Mouse (Mus musculus) heart, postnatal 36 days (tissue): ENCODE results near the gene Efna4. TPM values are rescaled to one million over a fixed set of nuclear protein-coding genes. Genes with fewer than 3 reads are reported as not detected.
A peak's percentile ranks its signal among the peaks of the same experiment; 100 is the strongest.

Source experiments
- DNase-seq, 2 experiments: peaks; one replicate each; pipeline ENCODE4 v3.0.0; 2021 to 2022
- intact Hi-C: fragments of 180-260 bp; cut with DNase I; formaldehyde crosslinking; loops from one replicate; pipeline ENCODE4 v1.15.1; 2025
- total RNA-seq, 2 experiments: library from RNA; stranded (reverse); gene quantifications; 2 replicates each; pipeline ENCODE4 v1.2.3; 2021

Gene Efna4
- total RNA-seq, 2 experiments from 2014 or later = 0.19 to 0.22 TPM

DNA sequence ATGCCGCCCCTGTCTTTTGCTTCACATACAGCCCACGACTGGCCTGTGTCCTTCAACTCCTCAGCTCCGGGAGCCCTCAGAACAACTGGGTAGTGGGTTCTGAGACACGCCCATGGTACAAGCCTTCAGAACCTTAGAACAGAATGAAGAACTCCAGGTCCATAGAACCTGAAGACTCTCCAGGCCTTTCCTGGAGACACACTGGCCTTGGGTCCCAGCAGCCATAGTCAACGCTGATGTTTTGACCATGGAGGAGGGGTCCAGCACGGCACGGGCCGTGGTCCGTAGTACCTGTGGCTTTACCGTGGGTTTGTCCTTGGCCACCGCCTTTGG, 27.3 kb upstream of the Efna4 start, which contains the start of gene Dcst1:
Dcst1 (minus strand) TSS at position 101 of the 333 bp plus-strand sequence.
- DNase-seq = no peak
- intact Hi-C loops = no loop called here

DNA sequence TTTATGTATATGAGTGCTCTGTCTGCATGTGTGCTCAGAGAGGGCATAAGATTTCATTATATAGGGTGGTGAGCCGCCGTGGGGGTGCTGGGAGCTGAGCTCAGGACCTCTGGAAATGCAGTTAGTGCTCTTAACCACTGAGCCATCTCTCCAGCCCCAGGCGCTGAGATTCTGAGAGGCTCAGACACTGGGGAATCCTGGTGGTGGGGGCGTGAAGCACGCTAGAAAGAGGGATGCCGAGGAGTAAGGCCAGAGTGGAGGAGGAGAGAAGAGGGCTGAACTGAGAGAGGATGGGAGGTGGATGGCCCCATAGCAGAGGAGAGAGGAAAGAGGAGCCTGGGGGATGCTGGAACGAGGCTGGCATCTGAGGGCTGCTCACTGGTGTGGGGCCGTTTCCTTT, 26.8 kb upstream of the Efna4 start:
- DNase-seq = no peak
- intact Hi-C loops = no loop called here

DNA sequence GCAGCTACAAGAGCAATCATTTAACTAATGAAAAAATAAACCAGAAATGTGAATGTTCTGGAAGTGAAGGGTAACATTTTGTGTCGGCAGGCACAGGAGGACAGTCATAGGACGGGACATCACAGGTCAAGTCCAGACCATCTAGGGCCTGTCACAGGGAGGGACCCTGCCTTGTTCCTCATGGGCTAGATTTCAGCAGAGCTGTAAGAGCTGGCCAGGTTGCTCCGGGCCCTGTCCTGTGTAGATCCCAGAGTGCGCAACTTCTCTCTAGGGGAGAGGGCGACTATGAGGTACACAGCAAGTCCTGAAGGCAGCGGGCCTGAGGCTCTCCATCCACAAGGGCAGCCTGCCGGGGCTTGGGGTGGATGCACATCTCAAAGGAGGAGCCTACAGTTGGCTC, 23.8 kb upstream of the Efna4 start, which contains the start of gene Dcst2:
Dcst2 (plus strand) TSS at position 301 of the 400 bp plus-strand sequence.
- no peak for DNase-seq
- intact Hi-C loops = no loop called here

DNA sequence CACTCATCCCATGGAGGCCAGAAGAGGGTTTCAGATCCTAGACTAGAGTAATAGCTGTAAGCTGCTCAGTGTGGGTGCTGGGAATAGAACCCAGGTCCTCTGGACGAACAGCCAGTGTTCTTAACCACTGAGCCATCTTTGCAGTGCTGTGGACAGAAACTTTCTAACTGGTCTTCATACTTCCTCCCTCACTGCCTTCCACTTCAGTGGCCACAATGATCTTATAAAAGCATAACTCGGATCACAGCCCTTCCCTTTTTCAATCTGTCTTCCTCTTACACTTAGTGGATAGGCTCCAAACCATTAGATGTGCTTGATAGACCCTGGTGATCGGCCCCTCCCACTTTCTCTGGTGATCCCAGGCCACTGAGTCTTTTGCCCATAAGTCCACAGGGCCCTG, 22.4 kb upstream of the Efna4 start:
- DNase-seq = no peak
- intact Hi-C loops = no loop called here

DNA sequence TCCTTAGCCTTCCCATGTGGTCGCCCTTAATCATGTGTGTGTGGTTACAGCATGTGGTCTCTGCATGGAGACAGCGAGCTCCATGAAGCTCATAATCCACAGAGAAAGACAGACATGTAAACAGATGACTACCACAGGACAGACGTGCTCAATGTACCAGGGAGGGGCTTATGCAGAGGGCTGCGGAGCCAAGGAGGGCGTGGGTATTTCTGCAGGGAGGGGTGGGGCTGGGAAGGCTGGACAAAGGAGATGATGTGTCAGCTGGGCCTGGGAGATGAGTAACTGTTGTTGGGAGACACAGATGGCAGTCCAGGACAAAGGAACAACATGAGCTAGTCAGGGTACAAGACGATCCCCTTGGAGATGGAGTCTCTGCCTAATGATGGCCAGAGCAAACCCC, 21.8 kb upstream of the Efna4 start:
- intact Hi-C loops = no loop called here
- DNase-seq = no peak

DNA sequence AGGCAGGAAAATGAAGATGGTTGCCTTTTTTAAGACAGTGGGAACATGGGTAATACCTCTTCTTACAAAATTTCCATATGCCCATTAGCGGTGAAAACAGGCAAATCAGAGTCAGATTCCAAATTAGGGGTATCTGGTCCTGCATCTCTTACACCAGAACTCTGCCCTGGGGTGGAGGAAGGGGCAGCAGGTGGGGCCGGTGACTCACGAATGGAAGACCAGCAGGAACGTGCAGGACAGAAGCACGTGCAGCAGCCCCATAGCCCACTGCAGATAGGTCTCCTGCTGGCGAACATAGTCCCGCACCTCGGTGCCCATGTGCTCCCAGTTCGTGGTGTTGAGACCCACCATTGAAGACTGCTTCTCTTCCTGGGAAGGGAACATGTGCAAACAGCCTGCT, 18.2 kb upstream of the Efna4 start:
- intact Hi-C loops = no loop called here
- no peak for DNase-seq

DNA sequence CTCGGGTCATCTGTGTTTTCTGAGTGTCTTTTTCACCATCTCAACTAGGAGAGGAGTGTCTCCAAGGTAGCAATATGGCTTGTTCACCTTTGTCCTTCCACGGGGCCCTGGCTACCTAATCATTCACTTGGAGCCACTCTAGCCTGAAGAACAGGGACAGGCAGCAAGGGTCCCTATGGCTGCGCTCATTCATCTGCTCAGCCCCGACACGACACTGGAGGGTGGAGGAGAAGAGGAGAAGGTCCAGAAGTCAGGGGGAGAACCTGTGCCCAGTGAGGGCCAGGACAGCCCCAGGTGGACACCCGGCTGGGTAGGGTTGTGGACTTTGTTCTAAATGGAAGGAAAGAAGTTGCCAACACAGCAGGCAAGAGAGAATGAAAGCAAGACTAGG, 17.7 kb upstream of the Efna4 start:
- DNase-seq = no peak
- intact Hi-C loops = no loop called here

DNA sequence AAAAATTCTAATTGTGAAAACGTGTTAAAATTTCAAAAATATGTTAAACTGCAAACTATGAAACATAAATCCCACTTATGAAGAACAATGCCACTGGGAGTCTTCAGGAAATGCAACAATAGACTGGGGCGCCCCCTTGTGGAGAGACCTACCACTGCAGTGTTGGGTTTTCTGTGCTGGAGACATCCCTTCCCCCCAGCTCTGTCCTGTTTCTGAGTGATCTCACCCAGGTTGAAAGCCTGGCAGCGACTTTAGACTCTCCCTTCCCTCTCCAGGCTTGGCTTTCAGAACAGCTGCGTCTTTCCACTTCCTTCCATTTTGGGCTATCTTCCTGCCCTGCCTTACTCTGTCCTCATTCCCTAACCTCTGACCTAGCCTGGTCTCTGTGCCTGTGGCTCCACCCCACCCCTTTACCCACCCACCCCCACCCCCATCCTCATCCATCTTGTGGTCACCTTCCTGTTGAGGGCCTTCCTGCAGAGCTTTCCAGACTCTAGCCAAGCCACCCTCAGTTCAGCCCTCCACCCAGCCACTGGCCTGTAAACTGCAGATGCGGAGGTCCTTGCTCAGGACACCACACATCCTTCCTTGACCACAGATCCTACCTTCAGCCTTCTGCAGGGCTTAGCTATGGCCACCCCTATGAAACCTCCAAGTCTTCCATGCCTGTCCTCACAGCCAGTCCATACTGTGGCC, 17.1 kb upstream of the Efna4 start:
- intact Hi-C loops = loop anchor here (1.0 to 5.0 kb wide), 3 partner anchors 15 to 103 kb away; no protein-coding TSS in a partner anchor

DNA sequence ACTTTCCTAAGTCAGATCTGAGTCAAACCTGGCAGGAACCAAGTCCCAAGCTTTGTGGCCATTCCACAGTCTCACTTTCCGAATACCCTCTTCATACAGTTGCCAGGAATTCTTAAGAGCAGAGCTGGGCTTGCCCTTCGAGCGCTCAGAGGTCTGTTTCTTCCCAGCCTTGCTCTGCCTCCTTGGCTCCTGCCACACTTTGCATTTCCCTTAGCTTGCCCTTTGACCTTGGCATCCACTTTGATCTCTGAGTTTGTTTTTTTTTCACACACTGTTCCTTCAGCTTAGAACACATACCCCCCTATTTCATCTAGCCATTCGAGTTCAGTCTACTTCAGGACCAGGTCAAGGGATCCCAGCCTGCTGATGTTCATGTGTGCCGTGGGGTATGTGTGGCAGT, 13.4 kb upstream of the Efna4 start:
- no peak for DNase-seq
- intact Hi-C loops = loop anchor here (5.0 kb wide), 1 partner anchor 99 kb away; no protein-coding TSS in a partner anchor

More for the DNA sequence above, 17.1 kb upstream of the Efna4 start:
- DNase-seq = peak; percentile 88 to 91

DNA sequence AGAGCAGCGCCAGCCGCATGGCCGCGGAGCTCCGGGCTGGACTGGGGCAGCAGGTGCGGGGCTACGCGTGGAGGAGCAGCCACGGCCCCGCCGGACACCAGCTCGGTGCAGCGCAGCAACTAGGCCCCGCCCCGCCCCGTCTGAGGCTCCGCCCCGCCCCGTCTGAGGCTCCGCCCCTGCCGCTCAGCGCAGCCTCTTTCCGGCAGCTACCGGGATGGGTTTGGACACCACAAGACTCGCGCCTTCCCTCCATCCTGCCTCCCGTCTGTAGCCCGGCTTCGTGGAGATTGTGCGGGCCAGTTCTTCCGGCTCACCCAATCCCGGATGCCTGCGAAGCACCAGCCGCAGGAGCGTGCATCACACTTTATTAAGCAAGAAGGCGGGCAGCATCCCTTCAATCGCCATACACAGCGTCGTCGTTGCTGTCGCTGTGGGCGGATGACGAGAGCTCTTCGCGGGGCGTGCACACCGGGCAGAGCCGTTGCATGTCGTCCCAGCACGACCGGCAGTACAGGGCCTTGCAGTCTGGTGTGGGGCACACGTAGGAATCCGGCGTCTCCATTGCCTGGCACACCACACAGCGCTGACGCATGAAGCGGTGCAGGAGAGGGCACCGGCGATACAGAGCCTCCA, 12.2 kb upstream of the Efna4 start, which contains the start of gene Adam15:
Adam15 (minus strand) TSS at position 128 of the 633 bp plus-strand sequence.
- intact Hi-C loops = loop anchor here (2.0 to 5.0 kb wide), 2 partner anchors 45 to 98 kb away; partner anchors contain the start of gene Zbtb7b
- DNase-seq = peak; percentile 92 to 94

DNA sequence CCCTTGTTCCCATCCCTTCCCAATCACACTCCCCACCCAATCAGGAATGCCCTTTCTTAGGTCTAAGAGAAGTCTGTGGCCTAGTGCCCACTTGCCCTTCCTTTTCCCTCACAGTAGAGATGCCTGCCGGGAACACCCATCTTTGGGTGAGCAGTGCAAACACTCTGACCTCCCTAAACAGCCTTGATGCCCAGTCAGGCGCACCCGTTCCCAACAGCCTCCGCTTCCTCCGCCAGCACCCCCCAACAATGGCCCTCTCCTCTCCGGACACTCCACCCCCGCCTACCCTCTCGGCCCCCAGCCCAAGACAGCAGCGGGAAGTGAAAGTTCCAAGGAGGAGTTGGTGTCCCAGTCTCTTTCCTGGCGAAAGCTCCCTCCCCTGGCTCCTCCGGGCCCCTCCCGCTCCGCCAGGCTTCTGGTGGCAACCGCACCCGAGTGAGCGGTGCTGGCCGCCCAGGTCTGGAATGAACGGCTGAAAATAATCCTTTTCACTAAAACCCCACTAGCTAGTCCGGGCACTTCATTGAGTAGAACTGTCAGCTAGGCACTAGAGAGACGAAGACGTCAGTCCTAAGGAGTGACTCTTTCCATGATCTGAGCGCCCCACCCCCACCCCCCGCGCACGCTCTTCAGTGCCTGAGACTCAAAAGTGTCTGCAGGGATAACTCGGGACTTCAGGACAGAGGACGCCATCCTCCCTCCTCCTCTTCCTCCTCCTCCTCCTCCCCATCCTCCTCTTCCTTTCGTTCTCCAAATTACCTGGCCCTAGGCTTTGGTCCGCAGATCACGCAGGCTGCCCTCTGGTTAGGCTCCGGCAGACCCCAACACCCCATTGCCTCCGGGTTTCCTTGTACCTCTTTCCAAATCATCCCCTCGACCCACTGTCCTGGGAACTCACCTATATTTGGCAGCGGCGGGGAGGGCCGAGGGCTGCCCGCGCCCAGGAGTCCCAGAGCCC, 11.4 kb upstream of the Efna4 start:
- DNase-seq = peak; percentile 71 to 80
- intact Hi-C loops = loop anchor here (2.0 kb wide), 1 partner anchor 46 kb away; the partner anchor contains the start of gene Zbtb7b

DNA sequence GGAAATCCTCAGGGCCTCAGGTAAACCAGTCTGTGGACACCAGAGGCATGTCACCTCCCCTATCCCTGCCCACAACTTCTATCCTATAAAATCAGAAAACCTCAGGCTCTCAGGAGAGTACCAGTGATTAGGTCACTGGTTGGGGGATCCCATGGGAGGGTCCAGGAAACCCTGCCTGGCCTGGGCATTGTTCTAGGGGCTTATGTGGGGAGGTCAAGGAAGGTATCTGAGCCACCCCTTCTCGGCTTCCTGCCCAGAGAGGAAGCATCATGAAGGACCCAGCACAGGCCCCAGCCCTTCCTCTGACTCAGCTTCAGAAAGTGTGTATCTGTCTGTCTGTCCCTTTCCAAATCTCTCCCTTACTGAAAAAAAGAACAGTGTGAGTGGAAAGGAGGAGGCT, 10.1 kb upstream of the Efna4 start:
- intact Hi-C loops = loop anchor here (2.0 kb wide), 1 partner anchor 47 kb away; the partner anchor contains the start of gene Zbtb7b
- DNase-seq = peak; percentile 32 to 41

DNA sequence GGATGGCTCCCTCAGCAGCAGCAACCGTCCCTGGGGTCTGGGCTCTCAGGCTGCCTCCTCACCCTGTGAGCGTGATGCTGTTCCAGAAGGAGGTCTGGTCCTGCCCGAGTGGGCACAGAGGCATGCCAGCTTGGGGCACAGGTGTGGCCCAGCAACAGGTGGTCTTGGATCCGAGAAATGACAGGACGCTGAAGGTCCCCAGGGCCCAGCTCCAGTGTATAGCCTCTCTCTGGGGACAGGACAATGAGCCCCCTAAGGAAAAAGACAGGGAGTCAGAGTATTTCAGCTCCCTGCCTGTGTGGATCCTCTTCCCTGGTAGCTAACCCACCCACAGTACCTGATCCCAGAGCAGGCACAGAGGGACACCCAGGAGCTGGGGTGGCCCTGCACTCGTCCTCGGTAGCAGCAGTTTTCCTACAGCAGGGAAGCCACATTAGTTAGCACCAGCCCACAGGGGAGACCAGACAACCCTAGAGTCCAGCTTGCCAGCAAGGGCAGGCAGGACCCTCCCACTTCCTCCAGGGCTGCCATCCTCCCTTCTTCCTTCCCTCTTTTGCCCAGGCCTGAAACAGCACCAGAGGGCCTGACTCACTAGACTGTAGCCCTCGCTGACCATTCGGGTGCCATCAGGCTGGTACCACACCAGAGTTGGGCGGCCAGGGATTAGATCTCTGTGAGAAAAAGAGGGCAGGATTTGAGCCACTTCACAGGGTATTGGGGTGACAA, 9.2 kb upstream of the Efna4 start:
- DNase-seq = peak in 1 of 2 experiments; percentile 21
- intact Hi-C loops = no loop called here

DNA sequence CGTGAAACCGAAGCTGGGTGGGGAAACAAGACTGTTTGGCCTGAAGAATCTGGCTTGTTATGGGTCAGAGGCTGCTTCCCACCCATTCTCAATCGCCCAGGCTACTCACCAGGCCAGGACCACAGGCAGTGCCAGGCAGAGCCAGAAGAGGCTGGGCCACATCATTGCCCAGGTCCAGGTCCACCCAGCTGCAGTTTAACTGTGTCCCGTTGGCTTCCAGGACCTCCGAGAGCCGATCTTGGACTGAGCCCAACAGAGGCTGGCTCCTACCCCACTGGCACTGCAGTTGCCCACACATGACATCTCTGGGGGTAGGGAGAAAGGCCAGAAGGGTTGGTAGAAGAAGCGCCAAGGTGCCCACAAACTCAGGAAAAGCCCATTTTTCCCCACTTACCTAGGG, 5.5 kb upstream of the Efna4 start:
- no peak for DNase-seq
- intact Hi-C loops = no loop called here

DNA sequence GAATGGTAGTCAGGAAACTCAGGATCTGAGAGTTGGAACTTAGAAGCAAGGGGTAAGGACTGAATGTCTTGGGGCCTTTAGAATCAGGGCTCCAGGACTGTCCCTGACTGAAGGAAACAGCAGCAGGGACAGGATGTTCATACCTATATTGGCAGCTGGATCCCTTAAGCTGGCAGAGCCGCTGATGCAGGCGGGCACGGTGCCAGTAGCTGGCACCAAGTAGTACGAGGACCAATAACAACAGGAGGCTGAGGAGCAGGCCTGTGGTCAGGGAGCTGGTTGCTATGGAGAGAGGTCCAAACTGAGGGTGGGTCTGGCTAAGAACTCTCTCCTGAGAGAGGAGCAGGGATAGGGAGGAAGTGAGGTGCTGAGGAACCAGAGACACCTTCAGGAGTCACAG, 4.0 kb upstream of the Efna4 start:
- intact Hi-C loops = loop anchor here (2.0 kb wide), 2 partner anchors 143 to 347 kb away; no protein-coding TSS in a partner anchor
- no peak for DNase-seq

DNA sequence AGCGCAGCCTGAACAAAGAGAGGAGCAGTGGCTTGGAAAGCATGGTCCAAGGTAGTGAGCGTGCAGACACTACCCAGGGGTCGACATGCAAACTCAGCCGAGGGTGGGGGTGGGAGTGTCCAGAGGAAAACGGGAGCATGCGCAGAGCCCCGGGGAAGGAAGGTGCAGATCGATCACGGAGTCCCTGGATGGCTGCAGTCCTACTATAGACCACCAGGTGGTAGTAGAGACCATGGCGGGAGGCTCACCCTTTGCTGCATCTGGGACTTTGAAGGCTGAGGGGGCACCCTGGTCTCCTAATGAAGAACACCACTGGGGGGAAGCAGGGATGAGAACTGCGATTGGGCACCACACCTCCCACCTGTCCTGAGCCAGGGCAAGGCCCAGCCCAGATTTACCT, 2.6 kb upstream of the Efna4 start:
- intact Hi-C loops = loop anchor here (1.0 to 2.0 kb wide), 3 partner anchors 14 to 348 kb away; no protein-coding TSS in a partner anchor
- peak; percentile 81 for DNase-seq

DNA sequence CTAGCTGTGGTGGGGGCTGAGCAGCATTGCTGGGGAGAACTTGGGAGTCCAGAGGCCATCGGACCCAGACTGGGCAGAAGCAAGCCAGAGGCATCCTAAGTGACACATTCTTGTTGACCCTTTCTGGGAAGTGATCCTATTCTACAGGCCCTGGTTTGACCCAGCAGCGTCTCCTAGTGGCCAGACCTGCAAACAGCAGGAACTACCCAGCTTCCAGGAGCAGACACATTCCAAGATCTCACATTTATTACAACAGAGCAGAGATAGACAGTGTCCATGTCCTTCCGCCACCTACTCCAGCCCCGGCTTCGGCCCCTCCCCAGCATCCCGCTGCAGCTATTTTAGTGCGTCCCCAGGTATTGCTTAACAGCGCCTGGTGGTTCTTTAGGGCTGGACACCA, 1.6 kb upstream of the Efna4 start:
- DNase-seq = peak; percentile 65 to 72
- intact Hi-C loops = no loop called here

DNA sequence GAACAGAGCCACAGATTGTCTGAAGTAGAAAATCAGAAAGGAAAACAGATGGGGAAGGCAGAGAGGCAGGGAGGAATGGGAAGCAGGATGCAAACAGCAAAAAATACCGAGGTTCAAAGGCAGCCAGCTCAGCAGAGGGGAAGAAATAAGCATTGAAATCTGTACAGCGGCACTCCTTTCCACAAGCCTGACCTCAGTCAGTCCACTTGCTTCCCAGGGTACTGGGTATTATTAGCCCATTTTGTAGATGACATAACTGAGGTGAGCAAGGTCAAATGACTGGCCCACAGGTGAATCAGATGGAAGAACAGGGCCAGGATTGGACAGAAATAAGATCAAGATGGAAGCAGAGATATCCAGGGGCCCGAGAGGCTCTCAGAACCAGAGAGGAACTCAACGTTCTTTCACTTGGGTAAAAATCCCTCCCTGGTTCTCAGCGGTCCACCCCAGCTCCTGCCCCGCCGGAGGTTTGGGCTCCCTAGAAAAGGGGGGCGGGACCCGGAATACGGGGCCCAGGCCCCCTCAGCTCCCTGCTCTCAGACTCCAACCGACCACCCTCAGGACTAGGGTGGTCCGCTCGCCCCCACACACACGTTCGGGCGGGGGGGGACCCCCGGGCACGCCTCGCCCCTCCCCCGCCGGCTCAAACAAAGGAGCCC, 637 bp downstream of the Efna4 start:
- no peak for DNase-seq
- intact Hi-C loops = loop anchor here (1.0 kb wide), 1 partner anchor 20 kb away; no protein-coding TSS in a partner anchor

DNA sequence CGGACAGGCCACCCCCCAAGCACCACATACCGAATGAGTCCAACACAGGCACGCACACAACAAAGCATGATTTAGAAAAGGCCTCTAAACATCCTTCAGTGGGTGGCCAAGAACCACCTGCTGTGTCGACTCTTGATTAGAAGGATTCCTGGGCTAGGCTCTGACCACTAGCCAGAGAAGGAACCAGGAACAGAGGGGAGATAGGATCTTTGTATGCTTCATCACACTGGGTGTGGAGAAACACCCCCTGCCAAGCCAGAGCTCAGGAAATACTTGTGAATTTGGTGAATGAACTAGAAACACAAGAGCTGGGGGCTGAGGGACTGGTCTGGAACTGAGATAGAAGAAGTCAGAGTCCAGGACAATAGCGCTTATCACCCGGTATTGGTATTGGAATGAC, 1.3 kb downstream of the Efna4 start:
- intact Hi-C loops = no loop called here
- no peak for DNase-seq
